Mouse (Mus musculus) liver, embryonic 11.5 days (tissue): ENCODE data around the gene Olfr869. TPM values are rescaled to one million over a fixed set of nuclear protein-coding genes. Genes with fewer than 3 reads are reported as not detected.

Experiments used
- ATAC-seq: fragments of 200-750 bp; cut with Nextera tagmentation; replicated peaks from 2 replicates; pipeline ENCODE4 v1.8.0; 2017; ENCODE audit warnings: moderate number of reproducible peaks, mild to moderate bottlenecking, moderate TSS enrichment, moderate library complexity; ENCODE audit not compliant: low FRiP score
- DNase-seq: peaks from one replicate; pipeline ENCODE4 v3.0.0-alpha.2; 2017; ENCODE audit warnings: low spot score
- H3K27ac ChIP-seq: fragments of 300-500 bp; sonication (generic); 2 replicates; pipeline ENCODE4 v1.5.1; 2014; ENCODE audit warnings: mild to moderate bottlenecking, low read depth, low read length, control low read depth
- H3K27me3 ChIP-seq: fragments of 300-500 bp; sonication (generic); replicated peaks from 2 replicates; pipeline ENCODE4 v1.6.1; 2014; ENCODE audit warnings: low read length, mixed read lengths; ENCODE audit not compliant: control insufficient read depth, insufficient read depth
- H3K36me3 ChIP-seq: fragments of 300-500 bp; sonication (generic); 2 replicates; pipeline ENCODE4 v1.6.1; 2014; ENCODE audit warnings: mild to moderate bottlenecking, low read length, moderate library complexity, mixed read lengths; ENCODE audit not compliant: control insufficient read depth, insufficient read depth
- H3K4me1 ChIP-seq: fragments of 300-500 bp; sonication (generic); replicated peaks from 2 replicates; pipeline ENCODE4 v1.6.1; 2014; ENCODE audit warnings: low read length, mixed read lengths; ENCODE audit not compliant: control insufficient read depth, insufficient read depth
- H3K4me2 ChIP-seq: fragments of 300-500 bp; sonication (generic); 2 replicates; pipeline ENCODE4 v1.6.1; 2014; ENCODE audit warnings: mild to moderate bottlenecking, control low read depth, moderate library complexity
- H3K4me3 ChIP-seq: fragments of 300-500 bp; sonication (generic); 2 replicates; pipeline ENCODE4 v1.5.1; 2014; ENCODE audit warnings: low read depth, low read length, control low read depth
- H3K9ac ChIP-seq: fragments of 300-500 bp; sonication (generic); 2 replicates; pipeline ENCODE4 v1.6.1; 2014; ENCODE audit warnings: low read depth, low read length, control low read depth
- H3K9me3 ChIP-seq: fragments of 300-500 bp; sonication (generic); 2 replicates; pipeline ENCODE4 v1.6.1; 2016; ENCODE audit warnings: low read length, inconsistent platforms, mixed read lengths; ENCODE audit not compliant: control insufficient read depth
- whole genome bisulfite sequencing: fragments of 180-500 bp; shearing (Covaris S2); extraction: QIAGEN DNeasy Blood & Tissue Kit; methylation state at CpG from one replicate; pipeline ENCODE4 v1.1.7; 2014; 5-methylcytosine and 5-hydroxymethylcytosine counted together
- polyA plus RNA-seq: library from polyadenylated mRNA; unstranded; fragments of >200 nt; fragmentation: Nextera tagmentation; extraction: Ambion mirVana; gene quantifications from 2 replicates; pipeline ENCODE4 v1.2.1, GENCODE M21; 2014

The Olfr869 gene
- polyA plus RNA-seq: not detected in 2 replicates

DNA sequence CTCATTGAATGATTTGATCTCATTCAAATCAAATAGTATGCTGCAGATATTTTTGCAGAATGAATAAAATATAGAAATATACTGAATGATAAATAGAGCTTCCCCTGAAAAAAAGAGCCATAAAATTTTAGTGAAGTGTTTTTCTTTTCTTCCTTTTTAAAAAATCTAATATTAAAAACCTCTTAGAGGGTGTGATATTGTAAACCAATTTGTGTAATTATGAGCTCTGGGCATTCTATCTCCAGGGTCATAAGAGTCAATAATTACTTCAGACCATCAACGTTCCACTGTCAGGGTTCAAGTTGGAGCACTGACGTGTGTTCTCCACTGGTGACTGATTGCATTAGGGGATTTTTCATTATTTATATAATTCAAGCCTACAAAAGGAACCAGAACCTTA, at the start of gene Olfr869:
Olfr869 (plus strand) TSS at position 301 of the 400 bp plus-strand sequence.
- H3K9ac ChIP-seq: no peak within 1 kb of the TSS
- no peak for DNase-seq
- no peak for ATAC-seq
- H3K4me2 ChIP-seq: no peak within 1 kb of the TSS
- H3K4me1 ChIP-seq: no peaks in the 10 kb centered on the region
- no peak within 1 kb of the TSS for H3K27ac ChIP-seq
- H3K27me3 ChIP-seq: no peaks in the 10 kb centered on the region
- no peaks in the 10 kb centered on the region for H3K9me3 ChIP-seq
- H3K4me3 ChIP-seq: no peak within 1 kb of the TSS
- WGBS: 66% methylated on average over 2 of the region's 2 CpGs
- H3K36me3 ChIP-seq: no peaks in the 10 kb centered on the region

DNA sequence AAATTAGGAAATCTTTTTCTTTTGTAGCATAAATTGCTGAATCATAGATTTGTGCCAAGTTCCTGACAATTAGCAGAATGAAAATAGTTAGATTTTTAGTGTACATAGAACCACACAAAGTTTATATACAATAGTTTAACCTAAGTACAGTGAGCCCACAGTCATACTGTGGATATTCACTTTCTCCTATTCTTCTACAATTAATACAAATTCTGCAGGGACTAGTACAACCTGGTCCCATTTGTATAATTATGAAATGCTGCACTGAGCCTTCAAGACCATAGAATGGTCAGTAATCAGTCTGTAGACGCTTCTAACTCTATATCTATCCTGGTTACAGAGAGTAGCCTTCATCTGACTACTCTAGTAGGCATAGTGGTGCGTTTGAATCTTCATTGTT, 30.5 kb upstream of the Olfr869 start, which contains the start of gene Olfr868:
Olfr868 (plus strand) TSS at position 301 of the 400 bp plus-strand sequence.
- H3K27me3 ChIP-seq: no peaks in the 10 kb centered on the region
- ATAC-seq (no peak), DNase-seq (no peak)
- H3K27ac ChIP-seq: no peak within 1 kb of the TSS
- H3K36me3 ChIP-seq: no peaks in the 10 kb centered on the region
- H3K9ac ChIP-seq: no peak within 1 kb of the TSS
- H3K4me2 ChIP-seq: no peak within 1 kb of the TSS
- H3K4me1 ChIP-seq: no peaks in the 10 kb centered on the region
- WGBS: 29% methylated on average over 2 of the region's 2 CpGs
- H3K4me3 ChIP-seq: no peak within 1 kb of the TSS
- H3K9me3 ChIP-seq: peaks cover 4% of the 10 kb centered on the region

DNA sequence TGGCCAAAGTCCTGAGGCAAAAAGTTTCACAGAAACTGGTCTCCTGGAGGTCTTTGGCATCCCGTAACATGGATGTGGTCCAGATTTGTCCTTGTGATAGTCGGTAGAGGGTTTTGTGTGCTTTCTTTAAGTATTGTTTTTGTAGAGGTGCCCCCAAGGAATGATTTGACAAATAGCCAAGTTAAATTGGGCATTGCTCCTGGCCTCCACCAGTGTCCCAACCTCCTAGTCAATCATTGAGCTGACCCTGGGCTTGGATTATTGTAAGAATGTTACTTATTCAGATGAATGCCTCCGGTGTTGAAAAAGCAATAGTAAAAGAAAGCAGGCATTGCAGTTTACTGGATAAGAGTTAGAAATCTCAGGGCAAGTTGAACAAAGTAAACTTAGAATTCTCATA, 20.9 kb downstream of the Olfr869 start:
- no peak overlapping the region for H3K4me3 ChIP-seq
- no peak overlapping the region for H3K9ac ChIP-seq
- H3K36me3 ChIP-seq: no peaks in the 10 kb centered on the region
- H3K9me3 ChIP-seq: no peaks in the 10 kb centered on the region; the same call in 1 of the 2 replicates
- H3K27me3 ChIP-seq: no peaks in the 10 kb centered on the region
- H3K4me1 ChIP-seq: no peaks in the 10 kb centered on the region
- no peak overlapping the region for H3K4me2 ChIP-seq
- DNase-seq: no peak
- no peak for ATAC-seq
- H3K27ac ChIP-seq: no peak overlapping the region
- WGBS: 82% methylated on average over 3 of the region's 3 CpGs

DNA sequence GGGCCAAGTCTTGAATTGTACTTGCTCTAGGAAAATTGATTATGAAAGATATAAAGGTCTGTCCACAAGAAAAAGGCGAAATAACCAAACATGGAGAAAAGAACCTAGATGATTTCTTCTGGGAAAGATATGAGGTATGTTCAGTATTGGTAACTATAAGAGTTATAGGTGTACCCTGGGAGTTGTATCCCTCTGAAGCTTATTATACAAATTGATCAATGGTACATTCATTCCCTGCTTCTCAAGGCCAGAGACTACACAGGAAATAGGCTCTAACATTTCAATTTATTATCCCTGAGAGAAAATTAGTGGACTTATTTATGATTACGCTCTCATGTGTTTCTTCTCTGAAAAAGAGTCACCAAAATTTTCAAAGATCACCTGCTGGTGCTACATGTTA, 45.1 kb downstream of the Olfr869 start, which contains the start of gene Olfr870:
Olfr870 (minus strand) TSS at position 101 of the 400 bp plus-strand sequence.
- no peak within 1 kb of the TSS for H3K4me2 ChIP-seq
- no peaks in the 10 kb centered on the region for H3K4me1 ChIP-seq
- no peaks in the 10 kb centered on the region for H3K27me3 ChIP-seq
- DNase-seq: no peak
- H3K27ac ChIP-seq: no peak within 1 kb of the TSS
- ATAC-seq: no peak
- WGBS: 64% methylated on average over 2 of the region's 2 CpGs
- no peak within 1 kb of the TSS for H3K9ac ChIP-seq
- H3K9me3 ChIP-seq: peaks cover 2% of the 10 kb centered on the region; the same call in 1 of the 2 replicates
- no peaks in the 10 kb centered on the region for H3K36me3 ChIP-seq
- H3K4me3 ChIP-seq: no peak within 1 kb of the TSS

DNA sequence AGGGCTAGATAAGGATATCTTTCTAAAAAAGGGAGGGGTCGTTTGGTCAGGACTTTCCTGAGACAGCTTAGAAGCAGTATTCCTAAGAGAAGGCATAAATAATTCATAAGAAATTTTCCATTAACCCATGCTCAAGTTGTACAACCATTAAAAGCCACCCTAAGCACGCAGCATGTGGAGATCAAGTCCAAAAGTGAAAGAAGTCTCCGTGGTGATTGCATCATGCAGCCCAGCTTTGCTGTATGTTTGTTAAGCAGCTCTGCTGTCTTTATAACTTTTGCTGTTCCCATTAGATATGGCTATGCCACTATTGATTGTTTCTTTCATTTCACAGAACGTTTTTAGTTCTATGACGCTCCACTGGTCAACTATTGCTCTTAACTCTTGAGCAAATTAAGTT, 50.7 kb downstream of the Olfr869 start:
- no peak overlapping the region for H3K27ac ChIP-seq
- no peak overlapping the region for H3K4me3 ChIP-seq
- no peak overlapping the region for H3K9ac ChIP-seq
- ATAC-seq (no peak), DNase-seq (no peak)
- WGBS: 59% methylated on average over 5 of the region's 5 CpGs
- no peaks in the 10 kb centered on the region for H3K4me1 ChIP-seq
- H3K27me3 ChIP-seq: no peaks in the 10 kb centered on the region
- no peak overlapping the region for H3K4me2 ChIP-seq
- H3K36me3 ChIP-seq: no peaks in the 10 kb centered on the region
- peaks cover 2% of the 10 kb centered on the region; the same call in 1 of the 2 replicates for H3K9me3 ChIP-seq

Other genes with a start within 250 kb of the Olfr869 start
- not detected in 2 replicates for gene Olfr862, start 241.0 kb upstream of the Olfr869 start, polyA plus RNA-seq
- gene Olfr77, start 212.1 kb upstream of the Olfr869 start, polyA plus RNA-seq: 0.32 and 0.34 TPM in 2 replicates
- gene Olfr866, start 101.0 kb upstream of the Olfr869 start, polyA plus RNA-seq: not detected in 2 replicates
- not detected in 2 replicates for gene Olfr867, start 71.4 kb upstream of the Olfr869 start, polyA plus RNA-seq
- gene Olfr868, start 30.4 kb upstream of the Olfr869 start, polyA plus RNA-seq: not detected in 2 replicates
- gene Olfr870, start 45.0 kb downstream of the Olfr869 start, polyA plus RNA-seq: not detected in 2 replicates
- not detected in 2 replicates for gene Olfr871, start 83.2 kb downstream of the Olfr869 start, polyA plus RNA-seq
- not detected in 2 replicates for gene Olfr872, start 108.1 kb downstream of the Olfr869 start, polyA plus RNA-seq
- gene Olfr39, start 153.3 kb downstream of the Olfr869 start, polyA plus RNA-seq: not detected in 2 replicates
- gene Olfr873, start 169.5 kb downstream of the Olfr869 start, polyA plus RNA-seq: not detected in 2 replicates
- gene Olfr18, start 207.1 kb downstream of the Olfr869 start, polyA plus RNA-seq: not detected in 2 replicates